Mouse (Mus musculus): ENCODE data around the gene Kdm4c. TPM values are rescaled to one million over a fixed set of nuclear protein-coding genes. Genes with fewer than 3 reads are reported as not detected.

Gene Kdm4c
- total RNA-seq, 1 experiment: 44.9 TPM

- TF ChIP-seq ZC3H11A (IDR thresholded peaks at IDR 0.05; ENCODE audit: borderline replicate concordance, low read depth, low read length): no peak
- TF ChIP-seq CHD2 (IDR thresholded peaks at IDR 0.05; ENCODE audit: low read depth, low read length): no peak
- TF ChIP-seq HCFC1 (IDR thresholded peaks at IDR 0.05; ENCODE audit: borderline replicate concordance, insufficient read depth, low read length): no peak
- no peak for TF ChIP-seq ZNF384 (IDR thresholded peaks at IDR 0.05; ENCODE audit: low read depth, low read length)
- TF ChIP-seq MAFK (IDR thresholded peaks at IDR 0.05; ENCODE audit: insufficient read depth, low read depth, low read length): no peak
- in situ Hi-C loops (cut with MboI; ENCODE audit: low sequenced_read_pairs in 2 of 2, unreplicated experiment in 2 of 2): no loop called here
- H3K27ac ChIP-seq (ENCODE audit: insufficient read depth, low read depth, low read length, poor library complexity, severe bottlenecking): no peak overlapping the region
- DNase-seq (ENCODE audit: low read depth, low spot score): no peak
- peaks cover 2% of the 10 kb centered on the region for H3K36me3 ChIP-seq (ENCODE audit: control insufficient read depth, insufficient read depth, low read length, poor library complexity, severe bottlenecking)
- no peaks in the 10 kb centered on the region for H3K9me3 ChIP-seq (ENCODE audit: control insufficient read depth, insufficient read depth, low read depth, low read length)
- no peak overlapping the region for H3K4me3 ChIP-seq (ENCODE audit: insufficient read depth in 1 of 2, low read depth in 1 of 2, low read length in 2 of 2, poor library complexity in 1 of 2, severe bottlenecking in 1 of 2)
- H3K9ac ChIP-seq (ENCODE audit: insufficient read depth, low read depth, low read length, poor library complexity, severe bottlenecking): no peak overlapping the region
- peaks cover 0 to 2% of the 10 kb centered on the region in 2 experiments; a peak in 3 of 4 replicates for H3K4me1 ChIP-seq (ENCODE audit: control insufficient read depth in 2 of 2, insufficient read depth in 2 of 2, low read length in 2 of 2, poor library complexity in 1 of 2)
Measured at GRCm38 (mm10) chr4:74280170-74280569, 37.9 kb downstream of the Kdm4c start.

DNA sequence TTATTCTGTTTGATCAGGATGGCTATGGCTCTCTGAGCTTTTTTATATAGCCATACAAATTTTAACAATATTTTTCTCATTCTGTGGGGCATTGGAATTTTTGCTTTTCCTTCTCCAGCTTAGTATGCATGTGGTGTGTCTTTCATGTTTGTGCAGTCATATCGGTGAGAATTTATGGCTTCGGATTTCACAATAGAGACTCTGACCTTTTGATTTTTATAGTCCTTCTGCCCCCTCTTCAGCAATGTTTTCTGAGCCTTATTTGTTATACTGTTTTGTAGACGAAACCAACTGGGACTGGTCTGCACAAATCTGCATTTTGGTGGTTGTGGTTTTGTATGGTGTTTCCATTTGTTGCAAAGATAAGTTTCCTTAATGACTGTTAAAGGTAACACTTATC lies 45.6 kb downstream of the Kdm4c start:
- in situ Hi-C loops (cut with MboI; ENCODE audit: low sequenced_read_pairs in 2 of 2, unreplicated experiment in 2 of 2): no loop called here
- Histone ChIP-seq H3K27ac (ENCODE audit: insufficient read depth, low read depth, low read length, poor library complexity, severe bottlenecking) (no peak overlapping the region), H3K9ac (ENCODE audit: insufficient read depth, low read depth, low read length, poor library complexity, severe bottlenecking) (no peak overlapping the region), H3K36me3 (ENCODE audit: control insufficient read depth, insufficient read depth, low read length, poor library complexity, severe bottlenecking) (peaks cover 3% of the 10 kb centered on the region; the same call in 1 of the 2 replicates), H3K4me1 (ENCODE audit: control insufficient read depth in 2 of 2, insufficient read depth in 2 of 2, low read length in 2 of 2, poor library complexity in 1 of 2) (peaks cover 0 to 2% of the 10 kb centered on the region in 2 experiments; a peak in 1 of 4 replicates), H3K4me3 (ENCODE audit: insufficient read depth in 1 of 2, low read depth in 1 of 2, low read length in 2 of 2, poor library complexity in 1 of 2, severe bottlenecking in 1 of 2) (no peak overlapping the region), H3K9me3 (ENCODE audit: control insufficient read depth, insufficient read depth, low read depth, low read length) (no peaks in the 10 kb centered on the region)
- no peak for DNase-seq (ENCODE audit: low read depth, low spot score)
- no peak for TF ChIP-seq ZNF384 (IDR thresholded peaks at IDR 0.05; ENCODE audit: low read depth, low read length)
- no peak for TF ChIP-seq ZC3H11A (IDR thresholded peaks at IDR 0.05; ENCODE audit: borderline replicate concordance, low read depth, low read length)
- TF ChIP-seq CHD2 (IDR thresholded peaks at IDR 0.05; ENCODE audit: low read depth, low read length): no peak

DNA sequence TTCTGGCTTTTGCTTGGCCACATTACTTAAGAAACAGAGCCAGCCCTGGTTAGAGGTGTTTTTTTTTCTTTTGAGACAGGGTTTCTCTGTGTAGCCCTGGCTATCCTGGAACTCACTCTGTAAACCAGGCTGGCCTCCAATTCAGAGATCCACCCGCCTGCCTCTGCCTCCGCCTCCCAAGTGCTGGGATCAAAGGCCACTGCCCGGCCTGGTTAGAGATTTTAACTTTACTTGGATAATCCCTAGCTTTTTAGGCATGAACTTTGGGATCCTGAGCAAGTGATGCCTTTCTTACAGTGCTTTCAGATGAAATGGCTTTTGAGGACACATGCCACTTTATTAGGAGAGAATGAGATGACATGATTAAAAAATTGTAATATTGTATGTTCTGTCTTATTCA lies 52.4 kb downstream of the Kdm4c start:
- 0 out of 4 replicates have a peak, but pooled peaks cover 0 to 3% of the 10 kb centered on the region in 2 experiments for H3K4me1 ChIP-seq (ENCODE audit: control insufficient read depth in 2 of 2, insufficient read depth in 2 of 2, low read length in 2 of 2, poor library complexity in 1 of 2)
- no peak overlapping the region for H3K27ac ChIP-seq (ENCODE audit: insufficient read depth, low read depth, low read length, poor library complexity, severe bottlenecking)
- no peaks in the 10 kb centered on the region for H3K9me3 ChIP-seq (ENCODE audit: control insufficient read depth, insufficient read depth, low read depth, low read length)
- no peak for DNase-seq (ENCODE audit: low read depth, low spot score)
- in situ Hi-C loops (cut with MboI; ENCODE audit: low sequenced_read_pairs in 2 of 2, unreplicated experiment in 2 of 2): no loop called here
- H3K4me3 ChIP-seq (ENCODE audit: insufficient read depth in 1 of 2, low read depth in 1 of 2, low read length in 2 of 2, poor library complexity in 1 of 2, severe bottlenecking in 1 of 2): no peak overlapping the region
- H3K9ac ChIP-seq (ENCODE audit: insufficient read depth, low read depth, low read length, poor library complexity, severe bottlenecking): no peak overlapping the region
- no peaks in the 10 kb centered on the region; the same call in 1 of the 2 replicates for H3K36me3 ChIP-seq (ENCODE audit: control insufficient read depth, insufficient read depth, low read length, poor library complexity, severe bottlenecking)
- TF ChIP-seq ZC3H11A (IDR thresholded peaks at IDR 0.05; ENCODE audit: borderline replicate concordance, low read depth, low read length) (no peak), ZNF384 (IDR thresholded peaks at IDR 0.05; ENCODE audit: low read depth, low read length) (no peak), CHD2 (IDR thresholded peaks at IDR 0.05; ENCODE audit: low read depth, low read length) (no peak), MAFK (IDR thresholded peaks at IDR 0.05; ENCODE audit: insufficient read depth, low read depth, low read length) (no peak), HCFC1 (IDR thresholded peaks at IDR 0.05; ENCODE audit: borderline replicate concordance, insufficient read depth, low read length) (no peak)

GRCm38 (mm10) chr4:74305315-74306105 lies 63.2 kb downstream of the Kdm4c start:
- peaks cover 0 to 1% of the 10 kb centered on the region in 2 experiments; a peak in 1 of 4 replicates for H3K4me1 ChIP-seq (ENCODE audit: control insufficient read depth in 2 of 2, insufficient read depth in 2 of 2, low read length in 2 of 2, poor library complexity in 1 of 2)
- H3K36me3 ChIP-seq (ENCODE audit: control insufficient read depth, insufficient read depth, low read length, poor library complexity, severe bottlenecking): no peaks in the 10 kb centered on the region
- TF ChIP-seq CHD2 (IDR thresholded peaks at IDR 0.05; ENCODE audit: low read depth, low read length) (no peak), HCFC1 (IDR thresholded peaks at IDR 0.05; ENCODE audit: borderline replicate concordance, insufficient read depth, low read length) (no peak), ZC3H11A (IDR thresholded peaks at IDR 0.05; ENCODE audit: borderline replicate concordance, low read depth, low read length) (no peak), ZNF384 (IDR thresholded peaks at IDR 0.05; ENCODE audit: low read depth, low read length) (no peak), MAFK (IDR thresholded peaks at IDR 0.05; ENCODE audit: insufficient read depth, low read depth, low read length) (no peak)
- H3K27ac ChIP-seq (ENCODE audit: insufficient read depth, low read depth, low read length, poor library complexity, severe bottlenecking): no peak overlapping the region
- in situ Hi-C loops (cut with MboI; ENCODE audit: low sequenced_read_pairs in 2 of 2, unreplicated experiment in 2 of 2): no loop called here
- DNase-seq (ENCODE audit: low read depth, low spot score): no peak
- H3K9me3 ChIP-seq (ENCODE audit: control insufficient read depth, insufficient read depth, low read depth, low read length): no peaks in the 10 kb centered on the region
- no peak overlapping the region for H3K4me3 ChIP-seq (ENCODE audit: insufficient read depth in 1 of 2, low read depth in 1 of 2, low read length in 2 of 2, poor library complexity in 1 of 2, severe bottlenecking in 1 of 2)
- no peak overlapping the region for H3K9ac ChIP-seq (ENCODE audit: insufficient read depth, low read depth, low read length, poor library complexity, severe bottlenecking)
